Mouse (Mus musculus) kidney, embryonic 14.5 days (tissue): ENCODE measurements around the gene Nek7. TPM values are rescaled to one million over a fixed set of nuclear protein-coding genes. Genes with fewer than 3 reads are reported as not detected.
A peak's percentile ranks its signal among the peaks of the same experiment; 100 is the strongest.

ENCODE experiments used
- ATAC-seq: fragments of 200-750 bp; cut with Nextera tagmentation; 2 replicates; pipeline ENCODE4 v1.8.0; 2017; ENCODE audit warnings: moderate number of reproducible peaks, mild to moderate bottlenecking, moderate TSS enrichment, moderate library complexity; ENCODE audit not compliant: low FRiP score, low TSS enrichment
- H3K27ac ChIP-seq: fragments of 300-500 bp; sonication (generic); 2 replicates; pipeline ENCODE4 v1.5.1; 2014; ENCODE audit warnings: low read depth, mild to moderate bottlenecking, low read length, moderate library complexity, mixed read lengths
- H3K27me3 ChIP-seq: fragments of 300-500 bp; sonication (generic); 2 replicates; pipeline ENCODE4 v1.6.1; 2014; ENCODE audit warnings: mild to moderate bottlenecking, low read length; ENCODE audit not compliant: control insufficient read depth, insufficient read depth
- H3K36me3 ChIP-seq: fragments of 300-500 bp; sonication (generic); 2 replicates; pipeline ENCODE4 v1.6.1; 2014; ENCODE audit warnings: low read length, mixed read lengths; ENCODE audit not compliant: control insufficient read depth, insufficient read depth
- H3K4me1 ChIP-seq: fragments of 300-500 bp; sonication (generic); 2 replicates; pipeline ENCODE4 v1.6.1; 2014; ENCODE audit warnings: low read length, mixed read lengths; ENCODE audit not compliant: control insufficient read depth, insufficient read depth
- H3K4me2 ChIP-seq: fragments of 300-500 bp; sonication (generic); replicated peaks from 2 replicates; pipeline ENCODE4 v1.6.1; 2014; ENCODE audit warnings: low read depth, mild to moderate bottlenecking, low read length
- H3K4me3 ChIP-seq: fragments of 300-500 bp; sonication (generic); 2 replicates; pipeline ENCODE4 v1.5.1; 2014; ENCODE audit warnings: mild to moderate bottlenecking, low read length
- H3K9ac ChIP-seq: fragments of 300-500 bp; sonication (generic); 2 replicates; pipeline ENCODE4 v1.6.1; 2014; ENCODE audit warnings: low read depth, mild to moderate bottlenecking, low read length, moderate library complexity
- H3K9me3 ChIP-seq: fragments of 300-500 bp; sonication (generic); 2 replicates; pipeline ENCODE4 v1.6.1; 2016; ENCODE audit warnings: low read length; ENCODE audit not compliant: control insufficient read depth
- WGBS: fragments of 180-500 bp; shearing (Covaris S2); extraction: QIAGEN DNeasy Blood & Tissue Kit; methylation state at CpG from one replicate; pipeline ENCODE4 v1.1.7; 2014; 5-methylcytosine and 5-hydroxymethylcytosine counted together
- polyA plus RNA-seq: library from polyadenylated mRNA; unstranded; fragments of >200 nt; fragmentation: Nextera tagmentation; extraction: Ambion mirVana; gene quantifications from 2 replicates; pipeline ENCODE4 v1.2.1, GENCODE M21; 2014

The Nek7 gene
- polyA plus RNA-seq, 1 experiment from 2014 or later = 46.4 TPM

DNA sequence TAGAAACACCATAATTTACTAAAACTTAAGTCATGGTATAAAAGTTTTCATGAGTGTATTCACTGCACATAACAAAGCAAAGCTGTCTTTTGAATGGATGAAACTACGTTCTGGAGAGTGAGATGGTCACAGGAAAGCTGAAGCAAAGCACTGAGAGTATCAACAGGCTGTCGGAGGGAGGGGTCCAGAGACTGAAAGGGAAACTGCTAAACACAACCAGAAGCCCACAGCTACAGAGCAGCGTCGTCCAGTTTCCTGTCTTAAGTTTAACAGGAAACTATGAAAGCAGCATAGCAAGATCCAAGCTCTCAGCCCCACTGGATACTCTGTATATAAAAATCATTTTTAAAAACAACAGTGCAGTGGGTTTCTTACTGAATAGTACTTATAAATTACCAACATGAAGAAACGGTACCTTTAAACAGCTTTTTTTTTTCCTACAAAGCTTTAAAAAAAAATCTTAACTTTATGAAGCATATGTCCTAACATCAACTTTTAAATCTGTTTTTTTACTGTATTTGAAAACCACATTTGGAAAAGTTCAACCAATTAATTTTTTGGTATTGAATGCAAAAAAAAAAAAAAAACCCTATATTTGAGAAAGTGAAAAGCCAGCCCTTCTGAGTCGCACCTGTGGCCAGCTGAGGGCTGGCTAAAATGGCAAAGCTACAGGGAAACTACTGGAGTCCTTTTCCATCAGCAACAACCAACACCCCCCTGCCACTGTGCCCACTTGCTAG is 102.4 kb downstream of the Nek7 start:
- no peak overlapping the region for H3K4me3 ChIP-seq
- no peak overlapping the region for H3K9ac ChIP-seq
- no peak for ATAC-seq
- H3K27me3 ChIP-seq = no peaks in the 10 kb centered on the region
- H3K4me2 ChIP-seq = no peak overlapping the region
- no peaks in the 10 kb centered on the region for H3K9me3 ChIP-seq
- no peak overlapping the region for H3K27ac ChIP-seq
- no peaks in the 10 kb centered on the region for H3K36me3 ChIP-seq
- no peaks in the 10 kb centered on the region for H3K4me1 ChIP-seq
- WGBS = 62% methylated on average over 6 of the region's 6 CpGs

DNA sequence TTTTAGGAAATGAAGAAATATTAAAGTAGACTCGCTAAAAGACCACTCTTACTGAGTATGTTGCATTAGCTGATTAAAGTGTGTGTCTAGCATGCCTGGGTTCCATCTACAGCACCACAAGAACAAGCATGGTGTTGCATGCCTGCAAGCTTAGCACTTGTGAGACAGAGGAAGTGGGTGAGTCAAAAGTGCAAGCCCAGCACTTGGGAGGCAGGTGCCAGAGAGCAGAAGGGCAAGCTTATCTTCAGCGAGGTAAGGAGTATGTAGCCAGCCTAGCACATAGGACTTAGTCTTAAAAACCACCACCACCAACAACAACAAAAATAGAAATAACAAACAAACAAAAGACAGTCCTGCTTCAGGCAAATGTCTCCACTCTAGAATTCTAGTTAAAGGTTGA is 103.0 kb downstream of the Nek7 start:
- no peak overlapping the region for H3K4me2 ChIP-seq
- WGBS = 68% methylated on average over 2 of the region's 2 CpGs
- H3K9me3 ChIP-seq = no peaks in the 10 kb centered on the region
- ATAC-seq = no peak
- H3K27me3 ChIP-seq = no peaks in the 10 kb centered on the region
- no peak overlapping the region for H3K27ac ChIP-seq
- no peak overlapping the region for H3K9ac ChIP-seq
- H3K36me3 ChIP-seq = no peaks in the 10 kb centered on the region
- H3K4me3 ChIP-seq = no peak overlapping the region
- H3K4me1 ChIP-seq = no peaks in the 10 kb centered on the region

DNA sequence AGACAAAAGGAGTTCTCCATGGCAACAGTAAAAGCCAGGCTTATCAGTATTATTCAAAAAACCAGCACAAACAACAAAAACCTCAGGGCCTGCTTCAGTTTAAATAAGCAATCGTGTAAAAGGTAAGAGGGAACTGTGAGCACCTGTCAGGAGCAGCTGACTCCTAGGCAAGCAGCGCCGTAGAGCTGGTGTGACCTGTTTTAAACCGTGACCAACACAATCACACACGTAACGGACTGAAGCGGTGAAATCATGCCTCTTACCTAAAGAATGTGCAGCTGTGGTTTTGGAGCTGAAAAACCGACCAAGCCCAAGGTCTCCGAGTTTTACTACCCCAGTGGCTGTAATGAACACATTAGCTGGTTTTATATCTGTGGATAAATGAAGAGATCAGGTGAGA is 104.6 kb downstream of the Nek7 start:
- ATAC-seq = no peak
- Histone ChIP-seq H3K27ac (no peak overlapping the region), H3K36me3 (no peaks in the 10 kb centered on the region), H3K4me1 (no peaks in the 10 kb centered on the region), H3K9ac (no peak overlapping the region), H3K4me2 (no peak overlapping the region), H3K4me3 (no peak overlapping the region), H3K9me3 (no peaks in the 10 kb centered on the region), H3K27me3 (no peaks in the 10 kb centered on the region)
- 80% methylated on average over 9 of the region's 9 CpGs for WGBS

DNA sequence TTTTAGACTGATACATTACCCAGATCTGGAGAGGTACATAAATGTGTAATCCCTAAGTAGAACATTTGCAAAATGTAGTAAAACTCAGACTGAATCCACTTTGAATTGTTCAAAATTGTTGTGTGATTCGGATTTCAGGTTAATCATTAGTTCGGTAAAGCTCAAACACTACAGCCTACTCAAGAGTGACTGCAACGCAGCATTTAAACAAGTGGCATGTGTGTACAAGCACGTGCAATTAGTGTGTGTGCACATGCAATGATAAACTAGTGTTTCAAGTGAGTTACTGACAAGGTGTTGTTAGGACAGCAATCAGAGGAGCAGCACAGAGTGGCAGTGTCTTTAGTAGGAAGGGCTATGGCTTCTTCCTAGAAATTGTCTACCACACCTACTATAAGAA is 106.0 kb downstream of the Nek7 start:
- Histone ChIP-seq H3K4me2 (no peak overlapping the region), H3K9ac (no peak overlapping the region), H3K4me1 (no peaks in the 10 kb centered on the region), H3K27me3 (no peaks in the 10 kb centered on the region), H3K27ac (no peak overlapping the region), H3K9me3 (no peaks in the 10 kb centered on the region), H3K36me3 (no peaks in the 10 kb centered on the region), H3K4me3 (no peak overlapping the region)
- peak; percentile 71; the same call in 1 of the 2 replicates for ATAC-seq
- WGBS = 60% methylated on average over 4 of the region's 4 CpGs

DNA sequence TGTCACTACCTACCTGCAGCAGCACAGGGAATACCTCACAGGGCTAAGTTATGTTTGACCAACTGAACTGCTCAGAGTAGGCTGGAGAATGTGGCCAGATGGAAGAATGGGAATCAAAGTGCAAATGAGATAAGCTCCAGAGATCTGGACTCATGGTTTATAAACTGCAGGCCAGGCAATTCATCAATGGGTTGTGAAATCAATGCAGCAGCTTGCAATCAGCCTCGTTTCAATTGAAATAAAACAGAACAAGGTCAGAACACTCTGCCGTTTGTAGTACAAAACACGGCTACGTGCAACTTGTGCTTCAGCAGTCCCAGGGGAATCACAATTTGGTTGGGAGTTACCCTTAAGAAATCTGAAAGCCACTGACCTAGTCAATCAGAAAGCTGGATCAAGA is 109.4 kb downstream of the Nek7 start:
- Histone ChIP-seq H3K36me3 (no peaks in the 10 kb centered on the region), H3K9me3 (no peaks in the 10 kb centered on the region), H3K27ac (no peak overlapping the region), H3K4me2 (no peak overlapping the region), H3K27me3 (no peaks in the 10 kb centered on the region), H3K4me3 (no peak overlapping the region), H3K4me1 (peaks cover 11% of the 10 kb centered on the region; the same call in 1 of the 2 replicates), H3K9ac (no peak overlapping the region)
- 56% methylated on average over 4 of the region's 4 CpGs for WGBS
- no peak for ATAC-seq

DNA sequence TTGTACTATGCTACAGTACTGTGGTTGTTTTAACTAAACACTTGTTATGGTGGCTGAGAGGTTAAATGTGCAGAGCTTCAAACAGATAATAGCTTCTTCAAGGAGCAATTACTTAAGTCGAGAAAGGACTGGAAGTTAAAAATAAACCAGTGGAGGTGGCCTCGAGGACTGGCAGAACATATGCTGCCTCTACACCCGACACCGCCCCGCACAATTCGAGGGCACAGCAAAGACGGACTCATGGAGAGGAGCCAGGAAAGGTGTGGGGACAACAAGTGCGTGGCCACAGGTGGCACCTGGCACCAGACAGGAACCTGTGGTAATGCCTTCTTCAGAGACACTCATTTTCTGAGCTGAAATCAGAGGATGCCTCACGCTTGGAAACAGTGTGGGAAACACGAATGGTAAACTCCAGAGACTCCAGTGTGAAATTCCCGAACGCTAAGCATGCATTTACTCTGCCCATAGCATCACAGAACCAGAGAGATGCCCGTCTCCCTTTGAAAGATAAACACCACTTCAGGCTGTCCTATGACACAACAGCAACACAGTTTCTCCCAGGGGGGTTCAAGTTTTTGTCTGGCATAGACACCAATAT is 112.4 kb downstream of the Nek7 start:
- no peak for ATAC-seq

DNA sequence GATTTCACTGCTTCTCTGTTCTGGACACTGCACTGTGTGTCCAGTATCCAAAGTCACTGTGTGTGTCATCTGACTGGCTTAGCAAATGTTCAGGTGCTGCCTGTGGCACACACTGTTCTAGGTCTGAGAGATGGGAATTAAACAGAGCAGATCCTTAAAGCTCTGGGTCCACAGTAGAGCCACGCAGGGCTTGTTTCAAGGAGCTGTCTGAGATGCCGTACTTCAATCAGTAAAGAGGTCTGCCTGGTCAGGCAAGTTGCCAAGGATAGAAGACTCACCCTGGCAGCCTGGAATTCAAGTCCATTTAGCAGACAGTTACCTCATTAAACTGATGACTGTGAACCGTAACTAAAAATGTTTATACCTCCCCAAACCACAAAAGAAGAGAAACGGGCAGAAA is 112.9 kb downstream of the Nek7 start:
- Histone ChIP-seq H3K4me2 (no peak overlapping the region), H3K4me1 (peaks cover 11% of the 10 kb centered on the region; the same call in 1 of the 2 replicates), H3K9ac (no peak overlapping the region), H3K27ac (no peak overlapping the region), H3K27me3 (no peaks in the 10 kb centered on the region), H3K4me3 (no peak overlapping the region), H3K36me3 (no peaks in the 10 kb centered on the region), H3K9me3 (no peaks in the 10 kb centered on the region)
- 30% methylated on average over 4 of the region's 4 CpGs for WGBS
- ATAC-seq = peak; percentile 66; the same call in 1 of the 2 replicates

More for the DNA sequence above, 112.4 kb downstream of the Nek7 start:
- no peaks in the 10 kb centered on the region for H3K27me3 ChIP-seq
- H3K9me3 ChIP-seq = no peaks in the 10 kb centered on the region
- no peak overlapping the region for H3K27ac ChIP-seq
- 62% methylated on average over 13 of the region's 13 CpGs for WGBS
- peaks cover 11% of the 10 kb centered on the region; the same call in 1 of the 2 replicates for H3K4me1 ChIP-seq
- H3K4me3 ChIP-seq = no peak overlapping the region
- no peaks in the 10 kb centered on the region for H3K36me3 ChIP-seq
- H3K9ac ChIP-seq = no peak overlapping the region
- no peak overlapping the region for H3K4me2 ChIP-seq

DNA sequence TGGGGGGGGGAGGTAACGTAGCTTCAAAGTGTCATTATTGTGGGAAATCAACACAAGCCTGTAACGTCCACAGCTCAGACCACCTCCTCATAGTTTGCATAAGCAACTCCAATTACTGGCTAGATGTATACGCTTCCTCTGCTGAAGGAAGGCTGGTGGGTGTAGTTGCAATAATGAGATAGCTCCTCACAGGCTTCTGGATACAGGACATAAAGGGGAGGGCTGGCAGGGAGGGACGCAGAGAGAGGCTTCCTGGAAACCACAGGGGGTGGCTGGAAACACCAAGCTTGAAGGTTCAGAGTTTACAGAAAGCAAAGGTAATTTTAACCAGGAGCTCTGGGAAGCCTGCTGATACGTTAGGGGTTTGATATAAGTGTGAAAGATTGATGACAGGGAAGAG is 115.7 kb downstream of the Nek7 start:
- WGBS = 51% methylated on average over 5 of the region's 5 CpGs
- Histone ChIP-seq H3K27ac (no peak overlapping the region), H3K4me1 (peaks cover 19% of the 10 kb centered on the region; the same call in 1 of the 2 replicates)

DNA sequence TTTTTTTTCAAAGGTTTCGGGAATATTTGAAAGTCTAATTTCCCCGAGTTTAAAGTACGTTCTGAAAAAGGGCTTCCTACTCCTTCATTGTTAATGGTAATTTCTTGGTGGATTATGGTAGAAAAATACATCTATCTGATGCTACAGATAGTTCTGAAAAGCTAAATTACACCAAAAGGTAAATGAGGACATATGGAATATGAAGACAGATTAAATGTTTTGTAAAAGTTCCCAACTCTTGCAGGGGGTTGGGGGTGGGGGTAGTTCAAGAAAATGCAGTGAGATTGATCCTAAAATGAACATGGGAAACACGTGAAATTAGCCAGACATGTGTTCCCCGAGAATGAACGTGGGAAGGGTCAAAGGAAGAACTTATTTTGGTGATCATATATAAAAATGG is 119.2 kb downstream of the Nek7 start:
- Histone ChIP-seq H3K4me3 (no peak overlapping the region), H3K9me3 (no peaks in the 10 kb centered on the region), H3K27ac (no peak overlapping the region), H3K4me1 (0 out of 2 replicates have a peak, but pooled peaks cover 9% of the 10 kb centered on the region), H3K27me3 (no peaks in the 10 kb centered on the region), H3K4me2 (no peak overlapping the region), H3K36me3 (no peaks in the 10 kb centered on the region), H3K9ac (no peak overlapping the region)
- WGBS = 88% methylated on average over 6 of the region's 6 CpGs
- ATAC-seq = no peak

More for the DNA sequence above, 115.7 kb downstream of the Nek7 start:
- Histone ChIP-seq H3K36me3 (no peaks in the 10 kb centered on the region), H3K27me3 (no peaks in the 10 kb centered on the region), H3K9me3 (no peaks in the 10 kb centered on the region), H3K9ac (no peak overlapping the region), H3K4me2 (no peak overlapping the region), H3K4me3 (no peak overlapping the region)
- ATAC-seq = no peak
